Mouse (Mus musculus) forebrain, embryonic 14.5 days (tissue): ENCODE measurements around the gene Mrgprh. TPM values are rescaled to one million over a fixed set of nuclear protein-coding genes. Genes with fewer than 3 reads are reported as not detected.

ENCODE experiments used
- ATAC-seq: fragments of 200-750 bp; cut with Nextera tagmentation; 2 replicates; pipeline ENCODE4 v1.8.0; 2017; ENCODE audit warnings: mild to moderate bottlenecking, moderate library complexity
- DNase-seq: peaks from one replicate; pipeline ENCODE4 v3.0.0-alpha.2; 2015; ENCODE audit warnings: low spot score
- H3K27ac ChIP-seq: fragments of 300-500 bp; sonication (generic); 2 replicates; pipeline ENCODE4 v1.5.1; 2014; ENCODE audit warnings: low read depth, mild to moderate bottlenecking, control low read depth, low read length, moderate library complexity
- H3K27me3 ChIP-seq: fragments of 300-500 bp; sonication (generic); replicated peaks from 2 replicates; pipeline ENCODE4 v1.6.1; 2014; ENCODE audit warnings: low read length, control low read depth, mixed read lengths; ENCODE audit not compliant: control insufficient read depth, insufficient read depth
- H3K36me3 ChIP-seq: fragments of 300-500 bp; sonication (generic); 2 replicates; pipeline ENCODE4 v1.6.1; 2014; ENCODE audit warnings: low read length, control low read depth; ENCODE audit not compliant: control insufficient read depth, insufficient read depth
- H3K4me1 ChIP-seq: fragments of 300-500 bp; sonication (generic); 2 replicates; pipeline ENCODE4 v1.6.1; 2014; ENCODE audit warnings: antibody characterized with exemption, low read length, control low read depth; ENCODE audit not compliant: control insufficient read depth, insufficient read depth
- H3K4me2 ChIP-seq: fragments of 300-500 bp; sonication (generic); 2 replicates; pipeline ENCODE4 v1.6.1; 2014; ENCODE audit warnings: mild to moderate bottlenecking, control low read depth, low read length
- H3K4me3 ChIP-seq: fragments of 300-500 bp; sonication (generic); 2 replicates; pipeline ENCODE4 v1.5.1; 2014; ENCODE audit warnings: low read depth, low read length, control low read depth
- H3K9ac ChIP-seq: fragments of 300-500 bp; sonication (generic); 2 replicates; pipeline ENCODE4 v1.6.1; 2014; ENCODE audit warnings: mild to moderate bottlenecking, low read length, control low read depth, moderate library complexity
- H3K9me3 ChIP-seq: fragments of 300-500 bp; sonication (generic); replicated peaks from 2 replicates; pipeline ENCODE4 v1.6.1; 2016; ENCODE audit warnings: low read length, control low read depth, mixed read lengths; ENCODE audit not compliant: control insufficient read depth
- WGBS: fragments of 180-500 bp; shearing (Covaris S2); extraction: QIAGEN DNeasy Blood & Tissue Kit; methylation state at CpG from one replicate; pipeline ENCODE4 v1.1.7; 2014; 5-methylcytosine and 5-hydroxymethylcytosine counted together
- polyA plus RNA-seq: library from polyadenylated mRNA; unstranded; fragments of >200 nt; fragmentation: Nextera tagmentation; extraction: Ambion mirVana; gene quantifications from 2 replicates; pipeline ENCODE4 v1.2.1, GENCODE M21; 2014

Mrgprh gene
- polyA plus RNA-seq, 1 experiment from 2014 or later: not detected

DNA sequence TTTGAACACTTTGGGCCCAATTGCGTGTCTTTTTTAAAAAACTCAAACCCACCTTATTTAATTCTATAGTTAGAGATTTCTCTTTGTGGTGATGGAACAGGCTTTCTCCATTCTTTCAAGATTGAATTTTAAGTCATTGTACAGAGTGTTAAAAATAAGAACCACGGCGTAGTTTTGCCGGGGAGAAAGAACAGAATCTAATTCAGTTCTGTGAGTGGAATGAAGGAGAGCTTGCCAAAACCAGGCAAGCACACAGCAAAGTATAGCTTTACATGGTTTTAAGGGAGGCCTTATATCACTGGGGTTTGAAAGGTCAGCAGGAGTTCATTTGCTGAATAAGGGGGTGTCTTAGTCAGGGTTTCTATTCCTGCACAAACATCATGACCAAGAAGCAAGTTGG lies 31.3 kb upstream of the Mrgprh start:
- Histone ChIP-seq H3K9ac (no peak overlapping the region), H3K27me3 (no peaks in the 10 kb centered on the region), H3K36me3 (no peaks in the 10 kb centered on the region), H3K4me3 (no peak overlapping the region), H3K4me2 (no peak overlapping the region), H3K4me1 (no peaks in the 10 kb centered on the region), H3K27ac (no peak overlapping the region), H3K9me3 (no peaks in the 10 kb centered on the region)
- WGBS: 95% methylated on average over 4 of the region's 4 CpGs
- ATAC-seq (no peak), DNase-seq (no peak)

DNA sequence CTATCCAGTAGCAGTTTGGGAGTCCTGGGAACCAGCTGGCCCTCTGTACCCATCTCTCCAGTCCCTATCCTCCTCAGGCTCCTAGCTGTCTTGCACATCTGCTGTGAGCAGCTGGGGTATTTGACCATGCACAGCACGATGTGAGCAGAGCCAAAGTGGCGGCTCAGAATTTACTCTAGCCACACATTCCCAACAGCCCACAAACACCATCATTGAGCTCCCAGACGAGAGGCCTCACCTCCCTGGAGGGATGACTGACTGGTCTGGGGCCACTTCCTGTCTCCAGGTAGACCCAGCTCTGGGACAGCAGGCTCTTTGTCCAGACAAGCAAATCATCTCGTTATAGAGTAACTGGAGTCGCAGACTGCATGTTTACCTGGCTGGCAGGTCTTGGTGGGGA lies 30.0 kb upstream of the Mrgprh start:
- DNase-seq (no peak), ATAC-seq (no peak)
- Histone ChIP-seq H3K4me2 (no peak overlapping the region), H3K4me3 (no peak overlapping the region), H3K9ac (no peak overlapping the region), H3K4me1 (no peaks in the 10 kb centered on the region), H3K9me3 (no peaks in the 10 kb centered on the region), H3K36me3 (no peaks in the 10 kb centered on the region), H3K27ac (no peak overlapping the region), H3K27me3 (no peaks in the 10 kb centered on the region)
- WGBS: 46% methylated on average over 5 of the region's 5 CpGs

DNA sequence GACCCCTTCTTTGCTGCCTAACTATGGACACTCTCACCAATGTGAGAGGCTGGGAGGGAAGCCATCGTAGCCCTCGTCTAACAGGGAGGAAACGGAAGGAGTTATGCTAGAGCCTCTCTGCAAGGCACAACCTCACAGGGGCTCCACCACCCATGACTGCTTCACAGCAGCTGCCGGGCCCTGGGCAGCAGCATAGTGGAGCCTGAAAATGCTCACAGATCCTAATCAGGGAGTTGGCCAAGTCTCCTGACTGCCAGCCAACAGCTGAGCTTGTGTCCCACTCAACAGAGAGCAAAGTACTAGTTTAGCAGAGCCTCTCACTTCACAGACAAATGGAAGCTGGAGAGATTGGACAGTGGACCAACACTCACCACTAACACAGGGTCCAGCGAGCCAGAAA lies 29.4 kb upstream of the Mrgprh start:
- H3K9me3 ChIP-seq: no peaks in the 10 kb centered on the region
- no peaks in the 10 kb centered on the region for H3K36me3 ChIP-seq
- no peak overlapping the region for H3K27ac ChIP-seq
- H3K4me1 ChIP-seq: no peaks in the 10 kb centered on the region
- ATAC-seq: no peak
- H3K4me3 ChIP-seq: no peak overlapping the region
- H3K4me2 ChIP-seq: no peak overlapping the region
- WGBS: 75% methylated on average over 5 of the region's 5 CpGs
- no peak for DNase-seq
- no peak overlapping the region for H3K9ac ChIP-seq
- no peaks in the 10 kb centered on the region for H3K27me3 ChIP-seq

DNA sequence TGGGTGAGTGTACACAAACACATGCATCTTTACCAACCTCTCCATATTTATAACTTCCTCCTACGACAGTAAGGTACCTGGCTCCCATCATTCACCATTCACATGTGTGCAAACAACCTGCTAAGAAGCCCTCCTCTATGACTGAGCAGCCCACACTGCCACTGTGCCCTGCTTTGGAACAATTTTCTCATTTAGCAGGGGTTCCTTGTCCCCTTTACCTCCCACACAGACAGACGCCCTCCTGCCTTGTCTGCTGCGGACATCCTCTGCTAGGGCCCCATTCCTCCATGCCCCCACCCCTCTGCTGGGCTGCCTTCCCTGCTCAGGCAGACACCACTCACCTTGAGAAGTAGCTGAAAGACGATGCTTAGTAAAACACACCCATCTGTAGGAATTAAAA lies 28.1 kb upstream of the Mrgprh start:
- no peaks in the 10 kb centered on the region for H3K27me3 ChIP-seq
- no peaks in the 10 kb centered on the region for H3K4me1 ChIP-seq
- no peaks in the 10 kb centered on the region for H3K36me3 ChIP-seq
- no peak overlapping the region for H3K4me2 ChIP-seq
- WGBS: 64% methylated on average over 4 of the region's 4 CpGs
- no peak overlapping the region for H3K9ac ChIP-seq
- H3K4me3 ChIP-seq: no peak overlapping the region
- H3K27ac ChIP-seq: no peak overlapping the region
- H3K9me3 ChIP-seq: no peaks in the 10 kb centered on the region
- ATAC-seq (no peak), DNase-seq (no peak)

DNA sequence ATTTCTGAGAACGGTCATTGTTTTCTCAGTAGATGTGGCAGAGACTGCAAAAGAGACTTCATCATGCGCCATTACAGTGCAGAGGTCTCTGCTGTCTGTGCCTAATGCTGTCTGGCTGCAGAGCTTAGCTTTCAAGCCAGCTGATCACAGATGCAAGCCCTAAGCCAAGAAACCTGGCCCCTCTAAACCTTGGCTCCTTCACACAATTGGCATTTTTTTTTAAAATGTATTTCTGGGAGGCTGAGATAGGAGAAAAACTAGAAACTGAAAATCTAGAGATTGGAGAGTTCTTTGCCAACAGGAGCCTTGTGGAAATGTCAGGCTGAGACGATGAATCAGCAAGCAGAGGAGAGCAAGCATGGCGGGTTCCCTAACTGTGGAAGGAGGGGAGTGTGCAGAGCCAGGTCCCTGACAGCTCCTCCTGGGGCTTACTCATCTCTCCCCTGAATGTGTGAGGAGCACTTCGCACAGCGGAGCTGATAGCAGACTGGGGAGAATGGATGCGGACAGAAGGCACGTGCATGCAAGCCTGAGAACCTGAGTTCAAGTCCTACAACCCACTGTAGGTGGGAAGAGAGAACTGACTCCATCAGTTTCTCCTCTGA lies 26.0 kb upstream of the Mrgprh start:
- ATAC-seq (no peak), DNase-seq (peak; percentile 51)
- WGBS: 77% methylated on average over 8 of the region's 8 CpGs
- Histone ChIP-seq H3K36me3 (no peaks in the 10 kb centered on the region), H3K9me3 (no peaks in the 10 kb centered on the region), H3K9ac (no peak overlapping the region), H3K4me2 (no peak overlapping the region), H3K27ac (no peak overlapping the region), H3K4me1 (no peaks in the 10 kb centered on the region), H3K27me3 (no peaks in the 10 kb centered on the region), H3K4me3 (no peak overlapping the region)

DNA sequence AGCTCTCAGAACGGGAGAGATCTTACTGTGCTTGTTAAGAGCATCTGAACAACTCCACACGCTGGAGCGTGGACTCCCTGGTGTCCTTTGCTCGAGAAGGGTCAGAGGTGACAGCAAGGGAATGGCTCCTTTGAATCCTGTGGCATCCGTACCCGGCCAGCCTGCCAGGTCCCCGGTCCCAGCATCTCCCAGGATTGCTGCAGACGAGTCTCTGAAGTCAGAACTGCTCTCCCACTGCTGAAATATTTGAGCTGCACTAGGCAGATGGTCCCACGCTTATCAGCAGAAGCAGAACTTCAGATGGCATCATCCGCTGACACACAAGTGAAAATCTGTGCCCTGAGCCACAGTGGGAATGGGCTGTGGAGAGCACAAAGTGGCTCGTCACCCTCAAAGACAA lies 24.1 kb upstream of the Mrgprh start:
- ATAC-seq (no peak), DNase-seq (no peak)
- Histone ChIP-seq H3K9ac (no peak overlapping the region), H3K4me3 (no peak overlapping the region), H3K27me3 (no peaks in the 10 kb centered on the region), H3K4me2 (no peak overlapping the region), H3K9me3 (no peaks in the 10 kb centered on the region), H3K27ac (no peak overlapping the region), H3K36me3 (no peaks in the 10 kb centered on the region), H3K4me1 (no peaks in the 10 kb centered on the region)
- WGBS: 69% methylated on average over 11 of the region's 11 CpGs

DNA sequence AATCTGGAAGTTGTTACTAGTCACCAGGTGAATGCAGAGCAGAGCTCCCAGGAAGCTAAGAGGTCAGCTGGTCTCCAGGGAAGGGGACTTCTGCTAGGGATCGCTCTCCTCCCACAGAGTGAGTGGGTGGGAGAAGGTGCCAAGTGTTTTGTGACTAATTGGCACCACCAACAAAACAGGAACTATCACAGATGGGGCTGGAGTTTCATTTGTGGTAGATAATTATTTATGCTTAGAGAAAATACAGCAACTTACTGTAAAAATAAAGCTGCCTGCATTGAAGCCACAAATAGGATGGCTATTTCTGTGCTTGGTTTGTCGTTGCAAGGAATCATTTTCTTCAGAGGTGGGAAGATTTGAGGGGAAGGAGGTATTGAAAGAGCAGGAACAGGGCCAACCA lies 22.0 kb upstream of the Mrgprh start:
- no peaks in the 10 kb centered on the region for H3K36me3 ChIP-seq
- no peak overlapping the region for H3K4me3 ChIP-seq
- H3K4me1 ChIP-seq: no peaks in the 10 kb centered on the region
- no peak for DNase-seq
- no peak overlapping the region for H3K27ac ChIP-seq
- H3K9ac ChIP-seq: no peak overlapping the region
- WGBS: 76% methylated on average over 2 of the region's 2 CpGs
- H3K9me3 ChIP-seq: no peaks in the 10 kb centered on the region
- H3K4me2 ChIP-seq: no peak overlapping the region
- no peaks in the 10 kb centered on the region for H3K27me3 ChIP-seq
- no peak for ATAC-seq

DNA sequence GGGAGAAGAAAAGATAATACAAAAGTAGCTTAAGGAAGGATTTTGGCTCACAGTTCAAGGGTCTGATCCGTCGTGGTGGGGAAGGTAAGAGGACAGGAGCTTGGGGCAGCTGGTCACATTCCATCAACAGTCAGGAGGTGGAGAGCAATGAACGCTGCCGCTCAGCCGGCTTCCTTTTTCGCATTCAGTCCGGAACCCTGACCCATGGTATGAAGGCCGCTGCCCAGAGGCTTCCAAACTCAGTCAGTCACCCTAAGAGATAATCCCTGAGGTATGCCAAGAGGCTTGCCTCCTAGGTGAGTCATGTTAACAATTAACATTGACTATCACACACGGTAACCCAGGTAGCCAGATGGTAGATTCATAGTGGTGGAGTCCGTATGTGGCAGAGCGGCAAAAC lies 21.4 kb upstream of the Mrgprh start:
- Histone ChIP-seq H3K9ac (no peak overlapping the region), H3K27ac (no peak overlapping the region), H3K9me3 (no peaks in the 10 kb centered on the region), H3K4me3 (no peak overlapping the region), H3K4me2 (no peak overlapping the region), H3K4me1 (no peaks in the 10 kb centered on the region), H3K36me3 (no peaks in the 10 kb centered on the region), H3K27me3 (no peaks in the 10 kb centered on the region)
- DNase-seq (no peak), ATAC-seq (no peak)
- 94% methylated on average over 11 of the region's 11 CpGs for WGBS

DNA sequence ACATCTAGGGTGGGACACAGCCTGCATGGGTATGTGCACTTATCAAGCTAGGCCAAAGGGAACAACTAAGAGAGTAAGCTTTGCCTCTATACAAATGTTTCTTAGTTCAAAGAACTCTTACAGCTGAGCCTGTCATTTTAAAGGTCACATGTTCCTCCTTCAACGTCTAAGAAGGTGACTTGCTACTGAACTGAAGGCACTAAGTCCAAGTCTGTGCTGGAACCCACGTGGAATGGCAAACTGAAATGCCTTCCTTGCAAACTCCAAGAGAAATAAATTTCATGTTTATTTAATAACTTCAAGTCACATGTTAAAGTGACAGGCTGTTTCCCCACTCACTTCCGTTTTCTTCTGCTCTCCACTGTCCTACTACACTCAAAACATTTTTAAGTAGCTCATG lies 18.4 kb upstream of the Mrgprh start:
- no peaks in the 10 kb centered on the region for H3K4me1 ChIP-seq
- H3K9me3 ChIP-seq: no peaks in the 10 kb centered on the region
- DNase-seq (no peak), ATAC-seq (no peak)
- 58% methylated on average over 3 of the region's 3 CpGs for WGBS
- no peak overlapping the region for H3K4me2 ChIP-seq
- H3K27ac ChIP-seq: no peak overlapping the region
- H3K27me3 ChIP-seq: no peaks in the 10 kb centered on the region
- no peak overlapping the region for H3K9ac ChIP-seq
- no peak overlapping the region for H3K4me3 ChIP-seq
- no peaks in the 10 kb centered on the region for H3K36me3 ChIP-seq
